ENCODE assay signal across 7 mouse cellular contexts in genomic region chr14:12284141-12284912, GRCm38 (mm10). TPM values are rescaled to one million over a fixed set of nuclear protein-coding genes. Genes with fewer than 3 reads are reported as not detected.
A peak's percentile ranks its signal among the peaks of the same experiment; 100 is the strongest.
DNase-seq lines count a peak whose midpoint lies in the region; ATAC-seq lines count a peak whose summit lies in the region.

TSS of gene 3830406C13Rik (plus strand) at chr14:12284173.

- no peaks in the 10 kb centered on the region for H3K9me3 ChIP-seq in embryonic facial prominence, embryonic 10.5 days
- H3K9me3 ChIP-seq in limb, embryonic 10.5 days (replicated peaks): no peaks in the 10 kb centered on the region
- H3K9me3 ChIP-seq in midbrain, embryonic 13.5 days: no peaks in the 10 kb centered on the region

- 0 out of 2 replicates have a peak, but pooled peaks cover 5% of the 10 kb centered on the region for H3K4me1 ChIP-seq in embryonic facial prominence, embryonic 10.5 days
- no peaks in the 10 kb centered on the region; the same call in 1 of the 2 replicates for H3K4me1 ChIP-seq in limb, embryonic 10.5 days
- H3K4me1 ChIP-seq in midbrain, embryonic 13.5 days (replicated peaks): 0 out of 2 replicates have a peak, but pooled peaks cover 4% of the 10 kb centered on the region

- peak within 1 kb of the TSS; percentile 94 for H3K27ac ChIP-seq in embryonic facial prominence, embryonic 10.5 days (replicated peaks)
- H3K27ac ChIP-seq in limb, embryonic 10.5 days: peak within 1 kb of the TSS; percentile 96
- H3K27ac ChIP-seq in midbrain, embryonic 13.5 days: peak within 1 kb of the TSS; percentile 80

- 2% methylated on average over 48 of the region's 48 CpGs for WGBS in embryonic facial prominence, embryonic 10.5 days
- 2% methylated on average over 48 of the region's 48 CpGs for WGBS in limb, embryonic 10.5 days
- 1% methylated on average over 48 of the region's 48 CpGs for WGBS in midbrain, embryonic 13.5 days

- peak; percentile 97 for ATAC-seq in granulocyte monocyte progenitor cell, adult 5-6 weeks (replicated peaks; ENCODE audit: poor library complexity, severe bottlenecking)
- peak; percentile 99 for ATAC-seq in midbrain, embryonic 13.5 days

- H3K27me3 ChIP-seq in embryonic facial prominence, embryonic 10.5 days (replicated peaks; ENCODE audit: low read depth, poor library complexity, severe bottlenecking): no peaks in the 10 kb centered on the region
- no peaks in the 10 kb centered on the region for H3K27me3 ChIP-seq in limb, embryonic 10.5 days (ENCODE audit: low read depth, poor library complexity, severe bottlenecking)
- H3K27me3 ChIP-seq in midbrain, embryonic 13.5 days: no peaks in the 10 kb centered on the region

- H3K4me2 ChIP-seq in midbrain, embryonic 13.5 days (replicated peaks): peak within 1 kb of the TSS; percentile 78

- DNase-seq in adrenal gland, postnatal 10 days: peak; percentile 89
- peak; percentile 92 for DNase-seq in embryonic facial prominence, embryonic 10.5 days (ENCODE audit: low spot score)
- peak; percentile 82 for DNase-seq in kidney, adult 11 months
- DNase-seq in limb, embryonic 10.5 days (ENCODE audit: low spot score): peak; percentile 88
- DNase-seq in spleen, adult 12 weeks (ENCODE audit: low spot score): peak; percentile 61

- H3K36me3 ChIP-seq in embryonic facial prominence, embryonic 10.5 days (replicated peaks): no peaks in the 10 kb centered on the region
- H3K36me3 ChIP-seq in limb, embryonic 10.5 days: no peaks in the 10 kb centered on the region
- H3K36me3 ChIP-seq in midbrain, embryonic 13.5 days: 0 out of 2 replicates have a peak, but pooled peaks cover 3% of the 10 kb centered on the region

- peak within 1 kb of the TSS; percentile 67 for H3K4me3 ChIP-seq in embryonic facial prominence, embryonic 10.5 days
- H3K4me3 ChIP-seq in limb, embryonic 10.5 days: peak within 1 kb of the TSS; percentile 74
- H3K4me3 ChIP-seq in midbrain, embryonic 13.5 days (replicated peaks): peak within 1 kb of the TSS; percentile 81

- peak within 1 kb of the TSS; percentile 84 for H3K9ac ChIP-seq in midbrain, embryonic 13.5 days (replicated peaks)

RNA-seq across cellular contexts. Expression of gene 3830406C13Rik, which starts in this region (rescaled TPM):
- 10 to 100 TPM; 30.0 to 42.2 TPM for total RNA-seq in adrenal gland, postnatal 10 days (2021)
- 20.9 and 25.9 TPM in 2 replicates for polyA plus RNA-seq in embryonic facial prominence, embryonic 10.5 days (2016; fragmentation: Nextera tagmentation; extraction: Ambion mirVana)
- total RNA-seq in granulocyte monocyte progenitor cell, adult 5-6 weeks (2014; fragmentation: Nextera tagmentation): 25.2 and 58.7 TPM in 2 replicates
- total RNA-seq in granulocyte monocyte progenitor cell, adult 5-6 weeks (2017): 30.8 and 31.1 TPM in 2 replicates
- 17.5 and 20.4 TPM in 2 replicates for polyA plus RNA-seq in limb, embryonic 10.5 days (2016; fragmentation: Nextera tagmentation; extraction: Ambion mirVana)
- 28.5 and 31.9 TPM in 2 replicates for polyA plus RNA-seq in midbrain, embryonic 13.5 days (2015; fragmentation: Nextera tagmentation; extraction: Ambion mirVana)

Comparison
In these comparisons a context has a peak if more than half of its experiments do, and no peak if none do; other contexts are left out.
1. Peak in every context shown above with its lines: DNase-seq, ATAC-seq, H3K4me3 ChIP-seq and H3K27ac ChIP-seq.